Mouse (Mus musculus): Measurements from ENCODE around the gene 1110025L11Rik.
"Not testable (repeated sequence)": the region's sequence is repeated elsewhere in the genome, so short reads cannot be mapped to it uniquely, and the experiment has no call there.

The 1110025L11Rik gene

GRCm38 (mm10) chr16:89063902-89064301, at the start of gene 1110025L11Rik:
1110025L11Rik (minus strand) TSS chr16:89064002.
- not testable (repeated sequence) for DNase-seq

- not testable (repeated sequence) for DNase-seq
Observed at GRCm38 (mm10) chr16:89071041-89071440, 7.2 kb upstream of the 1110025L11Rik start.

GRCm38 (mm10) chr16:89047783-89048182, 16.0 kb downstream of the 1110025L11Rik start, which contains the start of gene Krtap6-5:
Krtap6-5 (minus strand) TSS chr16:89047883.
- no peak for DNase-seq

GRCm38 (mm10) chr16:89041372-89041771, 22.4 kb downstream of the 1110025L11Rik start, which contains the start of gene Gm10228:
Gm10228 (minus strand) TSS chr16:89041472.
- DNase-seq, result not testable (repeated sequence)

GRCm38 (mm10) chr16:89031399-89031798, 32.4 kb downstream of the 1110025L11Rik start, which contains the start of gene Krtap6-1:
Krtap6-1 (plus strand) TSS chr16:89031699.
- not testable (repeated sequence) for DNase-seq

- not testable (repeated sequence) for DNase-seq
Observed at GRCm38 (mm10) chr16:89014984-89015383, 48.8 kb downstream of the 1110025L11Rik start, which contains the start of gene Gm10229. Gm10229 (plus strand) TSS chr16:89015284.

- no peak for DNase-seq
Observed at GRCm38 (mm10) chr16:89013973-89014372, 49.8 kb downstream of the 1110025L11Rik start.

All from layer of hippocampus, adult 9-11 months (tissue).